Mouse (Mus musculus) forebrain, embryonic 13.5 days (tissue): ENCODE measurements at regions not wholly inside any gene's neighbourhood (a gene's known extent, or its start where the extent isn't known, plus 50 kb on each side); places are given as distances from the start of the nearest gene placed in this dataset.

ENCODE experiments used
- ATAC-seq: fragments of 200-750 bp; cut with Nextera tagmentation; 2 replicates; pipeline ENCODE4 v1.8.0; 2017
- H3K27ac ChIP-seq: fragments of 300-500 bp; sonication (generic); 2 replicates; pipeline ENCODE4 v1.5.1; 2015; ENCODE audit warnings: inconsistent platforms, mild to moderate bottlenecking, moderate library complexity
- H3K27me3 ChIP-seq: fragments of 300-500 bp; sonication (generic); 2 replicates; pipeline ENCODE4 v1.6.1; 2015; ENCODE audit warnings: mild to moderate bottlenecking, inconsistent platforms
- H3K36me3 ChIP-seq: fragments of 300-500 bp; sonication (generic); 2 replicates; pipeline ENCODE4 v1.6.1; 2015; ENCODE audit warnings: mild to moderate bottlenecking, inconsistent platforms; ENCODE audit not compliant: poor library complexity, severe bottlenecking
- H3K4me1 ChIP-seq: fragments of 300-500 bp; sonication (generic); 2 replicates; pipeline ENCODE4 v1.6.1; 2015; ENCODE audit warnings: inconsistent platforms
- H3K4me2 ChIP-seq: fragments of 300-500 bp; sonication (generic); 2 replicates; pipeline ENCODE4 v1.6.1; 2015; ENCODE audit warnings: inconsistent platforms, mild to moderate bottlenecking, moderate library complexity
- H3K4me3 ChIP-seq: fragments of 300-500 bp; sonication (generic); 2 replicates; pipeline ENCODE4 v1.5.1; 2015; ENCODE audit warnings: mild to moderate bottlenecking, inconsistent platforms
- H3K9ac ChIP-seq: fragments of 300-500 bp; sonication (generic); 2 replicates; pipeline ENCODE4 v1.6.1; 2015; ENCODE audit warnings: mild to moderate bottlenecking, inconsistent platforms
- H3K9me3 ChIP-seq: fragments of 300-500 bp; sonication (generic); replicated peaks from 2 replicates; pipeline ENCODE4 v1.6.1; 2016; ENCODE audit warnings: inconsistent platforms
- WGBS: fragments of 180-500 bp; shearing (Covaris S2); methylation state at CpG from one replicate; pipeline ENCODE4 v1.1.7; 2015; 5-methylcytosine and 5-hydroxymethylcytosine counted together

- Histone ChIP-seq H3K4me2 (no peak overlapping the region), H3K9me3 (no peaks in the 10 kb centered on the region), H3K36me3 (no peaks in the 10 kb centered on the region), H3K4me3 (no peak overlapping the region), H3K27me3 (no peaks in the 10 kb centered on the region), H3K4me1 (no peaks in the 10 kb centered on the region), H3K9ac (no peak overlapping the region), H3K27ac (no peak overlapping the region)
- 81% methylated on average over 4 of the region's 4 CpGs for WGBS
- no peak for ATAC-seq
These were observed 170.4 kb upstream of the Egln3 start for GRCm38 (mm10) chr12:54374060-54374459.

GRCm38 (mm10) chr12:54369217-54369616 lies 165.6 kb upstream of the Egln3 start:
- Histone ChIP-seq H3K36me3 (no peaks in the 10 kb centered on the region), H3K4me3 (no peak overlapping the region), H3K27me3 (no peaks in the 10 kb centered on the region), H3K4me1 (peaks cover 5% of the 10 kb centered on the region; the same call in 1 of the 2 replicates), H3K9ac (no peak overlapping the region), H3K9me3 (no peaks in the 10 kb centered on the region), H3K4me2 (no peak overlapping the region), H3K27ac (no peak overlapping the region)
- no peak for ATAC-seq
- WGBS, result 93% methylated on average over 5 of the region's 5 CpGs

GRCm38 (mm10) chr12:54364381-54365095 lies 160.9 kb upstream of the Egln3 start:
- Histone ChIP-seq H3K36me3 (no peaks in the 10 kb centered on the region), H3K27me3 (no peaks in the 10 kb centered on the region), H3K4me3 (no peak overlapping the region), H3K4me1 (peaks cover 7% of the 10 kb centered on the region; the same call in 1 of the 2 replicates), H3K9ac (no peak overlapping the region), H3K9me3 (no peaks in the 10 kb centered on the region), H3K27ac (peak overlapping the region; percentile 60), H3K4me2 (no peak overlapping the region)
- ATAC-seq, result peak; percentile 88
- 26% methylated on average over 11 of the region's 11 CpGs for WGBS

GRCm38 (mm10) chr12:54361762-54362161 lies 158.1 kb upstream of the Egln3 start:
- Histone ChIP-seq H3K4me3 (no peak overlapping the region), H3K9me3 (no peaks in the 10 kb centered on the region), H3K36me3 (no peaks in the 10 kb centered on the region), H3K4me1 (peaks cover 7% of the 10 kb centered on the region; the same call in 1 of the 2 replicates), H3K27me3 (no peaks in the 10 kb centered on the region), H3K4me2 (no peak overlapping the region), H3K9ac (no peak overlapping the region), H3K27ac (no peak overlapping the region)
- 94% methylated on average over 4 of the region's 4 CpGs for WGBS
- ATAC-seq, result no peak

GRCm38 (mm10) chr12:54354187-54354586 lies 150.5 kb upstream of the Egln3 start:
- WGBS, result 27% methylated on average over 6 of the region's 6 CpGs
- Histone ChIP-seq H3K9ac (no peak overlapping the region), H3K4me1 (peaks cover 28% of the 10 kb centered on the region), H3K27ac (no peak overlapping the region), H3K27me3 (no peaks in the 10 kb centered on the region), H3K4me3 (no peak overlapping the region), H3K4me2 (no peak overlapping the region), H3K9me3 (no peaks in the 10 kb centered on the region), H3K36me3 (no peaks in the 10 kb centered on the region)
- ATAC-seq, result no peak

- 0 out of 2 replicates have a peak, but pooled peaks have one; percentile 16 for ATAC-seq
- 56% methylated on average over 7 of the region's 7 CpGs for WGBS
- no peaks in the 10 kb centered on the region for H3K9me3 ChIP-seq
These were observed 150.0 kb upstream of the Egln3 start for GRCm38 (mm10) chr12:54353694-54354093.

GRCm38 (mm10) chr12:54352963-54353606 lies 149.4 kb upstream of the Egln3 start:
- no peak overlapping the region for H3K27ac ChIP-seq
- ATAC-seq, result peak; percentile 62
- no peak overlapping the region for H3K9ac ChIP-seq

More at GRCm38 (mm10) chr12:54353694-54354093, 150.0 kb upstream of the Egln3 start:
- Histone ChIP-seq H3K4me3 (no peak overlapping the region), H3K9ac (no peak overlapping the region), H3K27me3 (no peaks in the 10 kb centered on the region), H3K4me1 (peaks cover 28% of the 10 kb centered on the region), H3K4me2 (no peak overlapping the region), H3K36me3 (no peaks in the 10 kb centered on the region), H3K27ac (no peak overlapping the region)

GRCm38 (mm10) chr12:54350293-54350692 lies 146.6 kb upstream of the Egln3 start:
- H3K27ac ChIP-seq, result no peak overlapping the region
- H3K36me3 ChIP-seq, result no peaks in the 10 kb centered on the region
- no peaks in the 10 kb centered on the region for H3K9me3 ChIP-seq
- H3K4me3 ChIP-seq, result no peak overlapping the region
- H3K4me2 ChIP-seq, result no peak overlapping the region
- no peak for ATAC-seq
- WGBS, result 60% methylated on average over 1 of the region's 1 CpGs
- H3K9ac ChIP-seq, result no peak overlapping the region
- H3K27me3 ChIP-seq, result no peaks in the 10 kb centered on the region
- H3K4me1 ChIP-seq, result peaks cover 28% of the 10 kb centered on the region

More at GRCm38 (mm10) chr12:54352963-54353606, 149.4 kb upstream of the Egln3 start:
- Histone ChIP-seq H3K27me3 (no peaks in the 10 kb centered on the region), H3K4me1 (peaks cover 28% of the 10 kb centered on the region), H3K36me3 (no peaks in the 10 kb centered on the region), H3K9me3 (no peaks in the 10 kb centered on the region), H3K4me2 (peak overlapping the region; percentile 46), H3K4me3 (no peak overlapping the region)
- WGBS, result 53% methylated on average over 10 of the region's 10 CpGs

- ATAC-seq, result no peak
- no peaks in the 10 kb centered on the region for H3K9me3 ChIP-seq
- no peaks in the 10 kb centered on the region for H3K27me3 ChIP-seq
- no peak overlapping the region for H3K4me3 ChIP-seq
- H3K4me1 ChIP-seq, result peaks cover 27% of the 10 kb centered on the region
- WGBS, result 54% methylated on average over 2 of the region's 2 CpGs
- no peak overlapping the region for H3K4me2 ChIP-seq
- no peak overlapping the region for H3K27ac ChIP-seq
- H3K36me3 ChIP-seq, result no peaks in the 10 kb centered on the region
- H3K9ac ChIP-seq, result no peak overlapping the region
These were observed 145.7 kb upstream of the Egln3 start for GRCm38 (mm10) chr12:54349403-54349802.

GRCm38 (mm10) chr12:54343493-54343892 lies 139.8 kb upstream of the Egln3 start:
- no peaks in the 10 kb centered on the region for H3K9me3 ChIP-seq
- no peaks in the 10 kb centered on the region for H3K36me3 ChIP-seq
- 86% methylated on average over 5 of the region's 5 CpGs for WGBS
- H3K4me2 ChIP-seq, result no peak overlapping the region
- H3K4me3 ChIP-seq, result no peak overlapping the region
- H3K4me1 ChIP-seq, result no peaks in the 10 kb centered on the region
- no peak for ATAC-seq
- H3K9ac ChIP-seq, result no peak overlapping the region
- H3K27ac ChIP-seq, result no peak overlapping the region
- peaks cover 4% of the 10 kb centered on the region; the same call in 1 of the 2 replicates for H3K27me3 ChIP-seq

GRCm38 (mm10) chr12:54335509-54335908 lies 131.8 kb upstream of the Egln3 start:
- 4% methylated on average over 2 of the region's 2 CpGs for WGBS
- no peak overlapping the region for H3K4me3 ChIP-seq
- peak overlapping the region; percentile 35; the same call in 1 of the 2 replicates for H3K27ac ChIP-seq
- H3K36me3 ChIP-seq, result no peaks in the 10 kb centered on the region
- 0 out of 2 replicates have a peak overlapping the region, but pooled peaks have one; percentile 8 for H3K9ac ChIP-seq
- H3K4me1 ChIP-seq, result peaks cover 20% of the 10 kb centered on the region
- ATAC-seq, result peak; percentile 33; the same call in 1 of the 2 replicates
- H3K4me2 ChIP-seq, result peak overlapping the region; percentile 14; the same call in 1 of the 2 replicates
- no peaks in the 10 kb centered on the region for H3K9me3 ChIP-seq
- H3K27me3 ChIP-seq, result peaks cover 5% of the 10 kb centered on the region; the same call in 1 of the 2 replicates

- Histone ChIP-seq H3K4me3 (no peak overlapping the region), H3K4me1 (peaks cover 20% of the 10 kb centered on the region), H3K36me3 (no peaks in the 10 kb centered on the region), H3K9ac (no peak overlapping the region), H3K9me3 (no peaks in the 10 kb centered on the region), H3K4me2 (peak overlapping the region; percentile 14; the same call in 1 of the 2 replicates), H3K27ac (peak overlapping the region; percentile 35; the same call in 1 of the 2 replicates), H3K27me3 (peaks cover 5% of the 10 kb centered on the region; the same call in 1 of the 2 replicates)
- ATAC-seq, result peak; percentile 59; the same call in 1 of the 2 replicates
- 31% methylated on average over 9 of the region's 9 CpGs for WGBS
These were observed 131.0 kb upstream of the Egln3 start for GRCm38 (mm10) chr12:54334491-54335132.
